Mouse (Mus musculus) liver, adult 2 months (tissue): ENCODE results near the gene Dusp13. TPM values are rescaled to one million over a fixed set of nuclear protein-coding genes. Genes with fewer than 3 reads are reported as not detected.

Source experiments
- DNase-seq: peaks from one replicate; pipeline ENCODE4 v3.0.0-alpha.2; 2011; ENCODE audit warnings: low read depth, low spot score; ENCODE audit errors: extremely low read depth
- H3K27ac ChIP-seq: fragments of 200-500 bp; replicated peaks from 2 replicates; pipeline ENCODE4 v1.5.1; 2012; ENCODE audit warnings: low read depth, mild to moderate bottlenecking, control low read depth, inconsistent platforms, low read length; ENCODE audit not compliant: insufficient read depth
- H3K27me3 ChIP-seq: fragments of 200-500 bp; 2 replicates; pipeline ENCODE4 v1.6.1; 2012; ENCODE audit warnings: mild to moderate bottlenecking, moderate library complexity, low read length, inconsistent platforms; ENCODE audit not compliant: control insufficient read depth, insufficient read depth
- H3K36me3 ChIP-seq: fragments of 200-500 bp; 2 replicates; pipeline ENCODE4 v1.6.1; 2012; ENCODE audit warnings: low read length, inconsistent platforms; ENCODE audit not compliant: control insufficient read depth, insufficient read depth
- H3K4me1 ChIP-seq: fragments of 200-500 bp; 2 replicates; pipeline ENCODE4 v1.6.1; 2011; ENCODE audit warnings: low read length; ENCODE audit not compliant: control insufficient read depth, insufficient read depth
- H3K4me3 ChIP-seq: fragments of 200-500 bp; 2 replicates; pipeline ENCODE4 v1.5.1; 2011; ENCODE audit warnings: low read depth, mild to moderate bottlenecking, control low read depth, low read length, moderate library complexity; ENCODE audit not compliant: insufficient read depth
- H3K79me2 ChIP-seq: fragments of 200-500 bp; 2 replicates; pipeline ENCODE4 v1.6.1; 2012; ENCODE audit warnings: inconsistent platforms, mild to moderate bottlenecking, low read length, moderate library complexity; ENCODE audit not compliant: control insufficient read depth, insufficient read depth
- H3K9ac ChIP-seq: fragments of 200-500 bp; 2 replicates; pipeline ENCODE4 v1.6.1; 2012; ENCODE audit warnings: low read depth, mild to moderate bottlenecking, control low read depth, inconsistent platforms, low read length
- CTCF ChIP-seq: fragments of 200-500 bp; IDR thresholded peaks from 2 replicates; pipeline ENCODE4 v1.5.1; 2011; ENCODE audit warnings: low read depth, low read length, control low read depth
- POLR2A ChIP-seq: fragments of 200-500 bp; IDR thresholded peaks from 2 replicates; pipeline ENCODE4 v1.6.1; 2011; ENCODE audit warnings: low read length, control low read depth; ENCODE audit not compliant: insufficient read depth; ENCODE audit errors: extremely low read depth
- WGBS: fragments of 180-500 bp; shearing (Covaris S2); methylation state at CpG from one replicate; pipeline ENCODE4 v1.1.7; 2018; 5-methylcytosine and 5-hydroxymethylcytosine counted together
- polyA plus RNA-seq: library from polyadenylated mRNA; depleted of rRNA; stranded (reverse); fragments of >200 nt; gene quantifications from 2 replicates; pipeline ENCODE4 v1.2.3, GENCODE M21; 2012
- total RNA-seq: library from RNA; depleted of rRNA; stranded (reverse); fragments of >200 nt; gene quantifications from 2 replicates; pipeline ENCODE4 v1.2.3, GENCODE M21; 2014

Dusp13 gene
- total and polyA plus RNA-seq, 2 experiments = 0.21 TPM; not detected in 1

- no peak for TF ChIP-seq POLR2A
- TF ChIP-seq CTCF = no peak
- 57% methylated on average over 5 of the region's 5 CpGs for WGBS
- DNase-seq = no peak
- Histone ChIP-seq H3K27me3 (no peaks in the 10 kb centered on the region), H3K79me2 (no peaks in the 10 kb centered on the region), H3K36me3 (no peaks in the 10 kb centered on the region), H3K9ac (no peak overlapping the region), H3K4me3 (no peak overlapping the region), H3K27ac (no peak overlapping the region), H3K4me1 (no peaks in the 10 kb centered on the region)
Observed at GRCm38 (mm10) chr14:21745149-21745548, 5.8 kb downstream of the Dusp13 start.

- TF ChIP-seq POLR2A (no peak), CTCF (no peak)
- no peak overlapping the region for H3K4me3 ChIP-seq
- DNase-seq = no peak
- H3K27ac ChIP-seq = no peak overlapping the region
- no peaks in the 10 kb centered on the region for H3K79me2 ChIP-seq
- H3K9ac ChIP-seq = no peak overlapping the region
- H3K27me3 ChIP-seq = no peaks in the 10 kb centered on the region
- H3K4me1 ChIP-seq = no peaks in the 10 kb centered on the region
- 97% methylated on average over 1 of the region's 1 CpGs for WGBS
- no peaks in the 10 kb centered on the region for H3K36me3 ChIP-seq
Observed at GRCm38 (mm10) chr14:21744169-21744568, 6.8 kb downstream of the Dusp13 start.

- no peak for TF ChIP-seq CTCF
- TF ChIP-seq POLR2A = no peak
- 96% methylated on average over 4 of the region's 4 CpGs for WGBS
- Histone ChIP-seq H3K9ac (no peak overlapping the region), H3K4me3 (no peak overlapping the region), H3K27ac (no peak overlapping the region), H3K4me1 (no peaks in the 10 kb centered on the region), H3K36me3 (no peaks in the 10 kb centered on the region), H3K27me3 (no peaks in the 10 kb centered on the region), H3K79me2 (no peaks in the 10 kb centered on the region)
- DNase-seq = no peak
Observed at GRCm38 (mm10) chr14:21742441-21742840, 8.5 kb downstream of the Dusp13 start.

- Histone ChIP-seq H3K4me3 (no peak overlapping the region), H3K36me3 (no peaks in the 10 kb centered on the region), H3K27ac (no peak overlapping the region), H3K4me1 (no peaks in the 10 kb centered on the region), H3K79me2 (no peaks in the 10 kb centered on the region), H3K9ac (no peak overlapping the region), H3K27me3 (no peaks in the 10 kb centered on the region)
- WGBS = 27% methylated on average over 4 of the region's 4 CpGs
- TF ChIP-seq CTCF (peak; percentile 97), POLR2A (no peak)
- no peak for DNase-seq
Observed at GRCm38 (mm10) chr14:21741786-21742185, 9.2 kb downstream of the Dusp13 start.

- no peaks in the 10 kb centered on the region for H3K79me2 ChIP-seq
- DNase-seq = no peak
- 91% methylated on average over 3 of the region's 3 CpGs for WGBS
- TF ChIP-seq CTCF = no peak
- no peak for TF ChIP-seq POLR2A
- no peaks in the 10 kb centered on the region for H3K27me3 ChIP-seq
- H3K36me3 ChIP-seq = no peaks in the 10 kb centered on the region
- H3K9ac ChIP-seq = no peak overlapping the region
- no peaks in the 10 kb centered on the region for H3K4me1 ChIP-seq
- H3K27ac ChIP-seq = no peak overlapping the region
- no peak overlapping the region for H3K4me3 ChIP-seq
Observed at GRCm38 (mm10) chr14:21741314-21741713, 9.7 kb downstream of the Dusp13 start.

- TF ChIP-seq CTCF (no peak), POLR2A (no peak)
- no peaks in the 10 kb centered on the region for H3K36me3 ChIP-seq
- H3K4me3 ChIP-seq = no peak overlapping the region
- no peak overlapping the region for H3K27ac ChIP-seq
- WGBS = 93% methylated on average over 7 of the region's 7 CpGs
- no peaks in the 10 kb centered on the region for H3K79me2 ChIP-seq
- no peak for DNase-seq
- no peaks in the 10 kb centered on the region for H3K4me1 ChIP-seq
- H3K27me3 ChIP-seq = no peaks in the 10 kb centered on the region
- no peak overlapping the region for H3K9ac ChIP-seq
Observed at GRCm38 (mm10) chr14:21740345-21740744, 10.6 kb downstream of the Dusp13 start.
